Mouse (Mus musculus) olfactory bulb, adult 2 months (tissue): ENCODE measurements around the gene Btg4.

Experiments
- CTCF ChIP-seq: fragments of 200-500 bp; IDR thresholded peaks from 2 replicates; pipeline ENCODE4 v1.5.1; 2012; ENCODE audit warnings: low read depth, mild to moderate bottlenecking, low read length, moderate library complexity; ENCODE audit not compliant: insufficient read depth
- POLR2A ChIP-seq: fragments of 200-500 bp; IDR thresholded peaks from 2 replicates; pipeline ENCODE4 v1.6.1; 2012; ENCODE audit warnings: mild to moderate bottlenecking, low read depth, low read length, moderate library complexity; ENCODE audit not compliant: insufficient read depth

DNA sequence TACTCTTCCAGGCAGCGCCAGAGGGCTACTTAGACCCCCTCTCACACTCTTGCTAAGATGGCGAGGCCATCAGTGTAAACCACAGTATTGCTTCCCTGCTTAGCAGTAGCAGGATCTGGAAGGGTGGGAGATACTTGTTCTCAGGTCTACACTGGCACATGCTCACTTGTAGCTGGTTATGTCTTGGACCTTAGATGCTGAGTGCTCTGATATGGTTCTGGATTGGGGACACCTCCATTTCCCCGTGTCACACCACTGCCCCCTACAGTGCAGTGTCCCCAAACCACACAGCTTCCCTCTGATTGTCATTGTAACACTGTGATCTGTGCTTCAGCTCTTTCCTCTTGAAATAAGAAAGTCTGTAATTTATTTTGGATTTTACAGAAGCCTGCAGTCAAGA is 76.3 kb downstream of the Btg4 start:
- TF ChIP-seq CTCF (no peak), POLR2A (no peak)
